Mouse (Mus musculus): ENCODE measurements around the gene Gm14393.
"Not testable (repeated sequence)": the region's sequence is repeated elsewhere in the genome, so short reads cannot be mapped to it uniquely, and the experiment has no call there.

Gene Gm14393

DNA sequence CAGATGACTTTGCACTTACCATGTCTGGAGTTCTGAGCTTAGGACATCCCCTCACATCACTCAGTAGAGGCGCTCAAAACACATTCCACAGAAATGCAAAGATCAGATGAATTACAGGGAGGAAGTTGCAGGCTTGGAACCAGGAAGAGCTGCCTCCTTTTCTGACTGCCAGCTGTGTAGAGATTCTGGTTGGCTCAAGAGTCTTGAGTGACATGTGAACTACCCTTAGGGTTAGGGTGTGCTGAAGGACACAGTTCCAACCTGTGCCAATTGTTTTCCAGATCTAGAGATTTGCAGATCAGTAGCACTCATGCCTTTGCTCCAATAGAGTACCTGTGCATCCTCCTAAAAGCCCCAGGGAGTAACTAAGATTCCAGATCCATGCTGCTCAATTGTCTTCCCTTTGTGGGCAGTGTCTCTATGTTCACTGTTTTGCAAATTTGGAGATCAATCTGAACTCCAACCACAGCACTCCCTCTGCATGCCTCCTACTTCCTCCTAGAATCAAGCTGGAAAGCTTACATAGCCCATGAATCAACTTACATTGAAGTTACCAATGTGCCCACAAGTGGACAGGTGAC, at the start of gene Gm14393:
TSS of gene Gm14393 (minus strand) at position 101 of the 581 bp plus-strand sequence.
- not testable (repeated sequence) for DNase-seq (ENCODE audit: low spot score)

DNA sequence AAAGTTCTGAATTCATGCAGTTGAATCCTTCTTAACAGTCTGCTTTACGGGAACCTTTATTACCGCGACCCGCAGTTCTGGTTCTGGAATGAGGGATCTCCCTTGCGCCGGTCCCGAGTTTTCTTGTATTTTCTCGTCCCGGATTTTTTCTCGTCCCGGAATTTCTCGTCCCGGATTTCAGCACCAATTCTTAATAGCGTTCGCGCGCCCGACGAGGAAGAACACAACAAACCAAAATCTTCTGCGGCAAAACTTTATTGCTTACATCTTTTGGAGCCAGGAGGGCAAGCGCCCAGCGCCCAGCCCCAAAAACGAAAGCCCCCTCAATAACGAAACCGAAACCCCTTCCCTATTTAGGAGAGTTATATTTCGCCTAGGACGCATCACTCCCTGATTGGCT, 23.3 kb downstream of the Gm14393 start:
- DNase-seq (ENCODE audit: low spot score) = not testable (repeated sequence)
